9 mouse cellular contexts compared by ENCODE assay signal in genomic region chr11:17082953-17083352, GRCm38 (mm10). TPM values are rescaled to one million over a fixed set of nuclear protein-coding genes. Genes with fewer than 3 reads are reported as not detected.
DNase-seq lines count a peak whose midpoint lies in the region; TF ChIP-seq lines count a peak whose summit lies in the region.
"Had no signal": no experiment of that assay in that cellular context is flagged by ENCODE, and none has a peak within 500 bp of the region (broad histone marks: within the 10 kb centered on the region; RNA-seq: fewer than 3 reads in every experiment).

No protein-coding gene starts in this region.

- no peaks in the 10 kb centered on the region for H3K79me2 ChIP-seq in liver, adult 2 months (ENCODE audit: control insufficient read depth, insufficient read depth, low read length)

- no peaks in the 10 kb centered on the region for H3K4me1 ChIP-seq in liver, adult 2 months (ENCODE audit: control insufficient read depth, insufficient read depth, low read length)
- H3K4me1 ChIP-seq: neural tube, embryonic 13.5 days had no signal

- no peaks in the 10 kb centered on the region for H3K27me3 ChIP-seq in liver, adult 2 months (ENCODE audit: control insufficient read depth, insufficient read depth, low read length)
- H3K27me3 ChIP-seq: neural tube, embryonic 13.5 days had no signal

- TF ChIP-seq POLR2A in liver, adult 2 months (IDR thresholded peaks at IDR 0.05; ENCODE audit: extremely low read depth, insufficient read depth, low read length): no peak

- H3K27ac ChIP-seq in liver, adult 2 months (replicated peaks; ENCODE audit: insufficient read depth, low read depth, low read length): no peak overlapping the region
- H3K27ac ChIP-seq: neural tube, embryonic 13.5 days had no signal

- no peak for TF ChIP-seq CTCF in liver, adult 2 months (IDR thresholded peaks at IDR 0.05; ENCODE audit: low read depth, low read length)

- H3K9ac ChIP-seq in liver, adult 2 months (ENCODE audit: low read depth, low read length): no peak overlapping the region
- H3K9ac ChIP-seq: neural tube, embryonic 13.5 days had no signal

- DNase-seq in adrenal gland, postnatal 14 days: peak; percentile 42
- DNase-seq in adrenal gland, adult 18-20 months (ENCODE audit: low spot score in 2 of 2): no peak
- DNase-seq in liver, adult 2 months (ENCODE audit: extremely low read depth, low read depth, low spot score): peak; percentile 8
- DNase-seq in liver: no peak
- peak; percentile 67 for DNase-seq in embryo, embryonic 10.5 days (ENCODE audit: low spot score)
- DNase-seq in kidney, postnatal 36 days: peak; percentile 26 to 30
- peak; percentile 3 for DNase-seq in naive thymus-derived CD4-positive, alpha-beta T cell, adult 2 months (ENCODE audit: low read depth)
- no peak for DNase-seq in thymus, postnatal 10 days (ENCODE audit: low spot score in 2 of 2)

- no peak overlapping the region for H3K4me3 ChIP-seq in liver, adult 2 months (ENCODE audit: insufficient read depth, low read depth, low read length)
- H3K4me3 ChIP-seq: neural tube, embryonic 13.5 days had no signal

- no peaks in the 10 kb centered on the region for H3K36me3 ChIP-seq in liver, adult 2 months (ENCODE audit: control insufficient read depth, insufficient read depth, low read length)

- WGBS in liver, adult 2 months: 42% methylated on average over 2 of the region's 2 CpGs

RNA-seq across cellular contexts. Expression of gene Plek, which starts 30.8 kb away (rescaled TPM):
- total RNA-seq in adrenal gland, postnatal 14 days (2021): 3.1 and 8.0 TPM in 2 replicates
- 1 to 10 TPM; 5.3 to 7.1 TPM for total RNA-seq in adrenal gland, adult 18-20 months (2021)
- total RNA-seq in liver, adult 2 months (2014; rRNA removed): 2.0 and 3.2 TPM in 2 replicates
- polyA plus RNA-seq in liver, adult 2 months (2012; rRNA removed): 0.16 and 0.29 TPM in 2 replicates

RNA-seq across cellular contexts. Expression of gene Cnrip1, which starts 31.6 kb away (rescaled TPM):
- 15.8 and 20.9 TPM in 2 replicates for total RNA-seq in adrenal gland, postnatal 14 days (2021)
- total RNA-seq in adrenal gland, adult 18-20 months (2021): 10 to 100 TPM; 13.5 to 15.5 TPM
- 1.5 and 1.9 TPM in 2 replicates for total RNA-seq in liver, adult 2 months (2014; rRNA removed)
- polyA plus RNA-seq in liver, adult 2 months (2012; rRNA removed): 0.92 and 1.3 TPM in 2 replicates

Comparison
In these comparisons a context has a peak if more than half of its experiments do, and no peak if none do; other contexts are left out.
1. DNase-seq: peak in adrenal gland, postnatal 14 days (single experiment), liver, adult 2 months (single experiment), embryo, embryonic 10.5 days (single experiment), kidney, postnatal 36 days (2 of 2) and naive thymus-derived CD4-positive, alpha-beta T cell, adult 2 months (single experiment); none in adrenal gland, adult 18-20 months (0 of 2), liver (single experiment) and thymus, postnatal 10 days (0 of 2).